Mouse (Mus musculus) erythroblast, embryonic 14.5 days (primary cell): ENCODE data around the gene Zbtb40. TPM values are rescaled to one million over a fixed set of nuclear protein-coding genes. Genes with fewer than 3 reads are reported as not detected.

Source experiments
- H3K27me3 ChIP-seq: 2 replicates; pipeline ENCODE4 v1.6.1; 2012; ENCODE audit warnings: inconsistent platforms; ENCODE audit not compliant: control insufficient read depth
- H3K36me3 ChIP-seq: 2 replicates; pipeline ENCODE4 v1.6.1; 2012; ENCODE audit warnings: mild to moderate bottlenecking, inconsistent platforms; ENCODE audit not compliant: control insufficient read depth
- H3K4me1 ChIP-seq: 2 replicates; pipeline ENCODE4 v1.6.1; 2012; ENCODE audit warnings: inconsistent platforms; ENCODE audit not compliant: control insufficient read depth
- H3K4me3 ChIP-seq: replicated peaks from 2 replicates; pipeline ENCODE3; 2012; ENCODE audit warnings: moderate library complexity, mild to moderate bottlenecking, inconsistent platforms
- H3K9me3 ChIP-seq: 2 replicates; pipeline ENCODE4 v1.6.1; 2012; ENCODE audit warnings: low read length, inconsistent platforms, mixed read lengths; ENCODE audit not compliant: control insufficient read depth
- GATA1 ChIP-seq: IDR thresholded peaks from 2 replicates; pipeline ENCODE4 v1.6.1; 2012; ENCODE audit warnings: low read length, inconsistent platforms, mixed read lengths
- TAL1 ChIP-seq: IDR thresholded peaks from 3 replicates; pipeline ENCODE4 v1.6.1; 2012; ENCODE audit warnings: low read length, inconsistent platforms, mixed read lengths
- polyA plus RNA-seq: library from polyadenylated mRNA; stranded (reverse); fragments of >175 nt; gene quantifications from 2 replicates; pipeline ENCODE4 v1.2.3, GENCODE M21; 2012

Gene Zbtb40
- polyA plus RNA-seq, 1 experiment = 0.17 TPM

DNA sequence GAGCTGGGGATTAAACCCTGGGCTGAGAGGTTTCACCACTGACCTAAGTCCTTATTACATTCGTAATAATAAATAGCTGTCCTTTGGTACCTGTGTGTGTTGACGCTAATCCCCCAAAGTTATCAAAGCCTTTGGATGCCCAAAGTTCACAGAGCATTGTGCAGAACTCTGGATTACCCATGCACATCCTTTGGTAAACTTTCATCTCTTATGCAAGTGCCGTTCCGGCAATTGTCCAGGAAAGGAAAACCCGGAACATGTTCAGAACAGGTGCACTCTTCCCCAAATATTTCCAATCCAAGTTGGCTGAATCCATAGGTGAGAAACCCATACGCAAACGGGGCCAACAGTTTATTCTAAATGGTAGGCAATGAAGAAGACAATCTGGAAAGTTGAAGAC, 9.2 kb downstream of the Zbtb40 start:
- Histone ChIP-seq H3K4me1 (0 out of 2 replicates have a peak, but pooled peaks cover 2% of the 10 kb centered on the region), H3K9me3 (no peaks in the 10 kb centered on the region), H3K4me3 (no peak overlapping the region), H3K27me3 (no peaks in the 10 kb centered on the region), H3K36me3 (no peaks in the 10 kb centered on the region)
- TF ChIP-seq GATA1 = no peak
- TF ChIP-seq TAL1 = no peak

DNA sequence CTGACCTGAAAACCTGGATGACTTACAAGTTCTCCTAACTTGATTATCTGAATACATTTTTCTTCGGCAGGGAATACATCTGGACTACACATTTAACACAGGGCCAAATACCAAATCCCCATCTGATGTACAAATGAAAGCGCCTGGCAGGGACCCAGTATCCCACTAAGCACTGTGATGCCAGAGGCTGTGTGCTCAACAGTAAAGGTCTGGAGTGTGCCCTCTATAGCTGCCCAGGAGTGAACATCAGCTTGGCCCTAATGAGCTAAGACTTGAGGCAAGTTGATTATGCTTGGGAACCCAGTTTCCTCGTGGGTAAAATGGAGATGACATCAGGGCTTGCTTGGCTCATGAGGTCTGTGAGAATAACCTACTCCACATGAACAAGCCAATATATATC, 10.1 kb downstream of the Zbtb40 start:
- TF ChIP-seq GATA1 = no peak
- no peak for TF ChIP-seq TAL1
- Histone ChIP-seq H3K4me3 (no peak overlapping the region), H3K9me3 (no peaks in the 10 kb centered on the region), H3K4me1 (0 out of 2 replicates have a peak, but pooled peaks cover 2% of the 10 kb centered on the region), H3K27me3 (no peaks in the 10 kb centered on the region), H3K36me3 (no peaks in the 10 kb centered on the region)

DNA sequence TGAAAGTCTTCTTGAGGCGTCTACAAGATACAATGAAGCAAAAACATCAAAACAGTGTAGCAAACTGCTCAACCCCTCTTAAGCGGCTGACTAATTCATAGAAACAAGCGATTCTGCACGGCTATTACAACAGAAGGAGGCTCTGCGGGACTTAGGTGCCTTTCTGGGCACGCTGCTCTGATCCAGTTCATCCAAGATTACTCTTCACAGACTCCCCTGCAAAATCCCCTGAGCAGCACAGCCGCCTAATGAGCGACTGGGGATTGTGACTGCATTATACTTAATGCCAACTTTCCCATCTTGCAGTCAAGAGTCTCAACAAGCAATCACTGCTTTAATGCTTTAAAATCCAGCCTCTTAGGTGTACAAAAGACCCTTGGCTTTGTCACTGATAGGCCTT, 10.5 kb downstream of the Zbtb40 start:
- TF ChIP-seq GATA1 (no peak), TAL1 (no peak)

DNA sequence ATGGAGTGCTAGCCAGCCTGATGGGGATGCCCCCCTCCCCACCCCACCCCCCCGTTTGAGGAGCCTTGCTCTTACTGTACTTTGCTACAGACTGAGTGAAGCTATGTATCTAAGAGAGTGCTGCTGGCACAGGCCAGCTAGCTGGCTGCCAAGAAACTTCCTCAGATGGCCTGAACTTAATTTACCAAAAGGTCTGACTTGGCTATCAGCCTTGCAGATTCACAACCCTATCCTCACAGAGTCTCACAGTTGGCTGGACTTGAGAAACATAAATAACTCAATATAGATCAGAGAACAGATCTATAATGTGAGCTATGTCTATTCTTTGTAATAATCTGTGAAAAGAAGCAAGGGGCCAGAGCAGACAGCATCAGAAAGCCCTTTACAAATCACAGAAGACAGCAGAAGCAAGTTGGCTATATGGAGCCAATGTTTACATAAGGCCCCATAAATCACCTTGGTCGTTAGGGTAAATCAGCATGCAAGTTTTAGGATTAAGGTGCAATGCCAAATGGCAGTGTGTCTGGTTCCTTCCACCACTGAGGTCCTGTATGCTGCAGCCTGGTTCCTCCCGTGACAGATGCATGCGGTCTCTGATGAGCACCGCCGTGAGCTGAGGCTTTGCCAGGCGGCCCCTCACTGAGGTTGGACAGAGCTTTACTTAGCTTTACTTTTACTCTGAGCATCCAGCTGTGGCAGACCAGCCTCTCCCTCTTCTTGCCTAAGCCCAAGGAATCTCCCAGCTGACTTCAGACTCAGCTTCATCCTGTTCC, 15.3 kb downstream of the Zbtb40 start:
- no peak overlapping the region for H3K4me3 ChIP-seq
- H3K4me1 ChIP-seq = no peaks in the 10 kb centered on the region
- no peaks in the 10 kb centered on the region for H3K9me3 ChIP-seq
- TF ChIP-seq GATA1 (no peak), TAL1 (no peak)
- no peaks in the 10 kb centered on the region for H3K27me3 ChIP-seq
- H3K36me3 ChIP-seq = no peaks in the 10 kb centered on the region

More for the DNA sequence above, 10.5 kb downstream of the Zbtb40 start:
- H3K36me3 ChIP-seq = no peaks in the 10 kb centered on the region
- H3K27me3 ChIP-seq = no peaks in the 10 kb centered on the region
- H3K4me1 ChIP-seq = 0 out of 2 replicates have a peak, but pooled peaks cover 2% of the 10 kb centered on the region
- H3K4me3 ChIP-seq = no peak overlapping the region
- no peaks in the 10 kb centered on the region for H3K9me3 ChIP-seq

DNA sequence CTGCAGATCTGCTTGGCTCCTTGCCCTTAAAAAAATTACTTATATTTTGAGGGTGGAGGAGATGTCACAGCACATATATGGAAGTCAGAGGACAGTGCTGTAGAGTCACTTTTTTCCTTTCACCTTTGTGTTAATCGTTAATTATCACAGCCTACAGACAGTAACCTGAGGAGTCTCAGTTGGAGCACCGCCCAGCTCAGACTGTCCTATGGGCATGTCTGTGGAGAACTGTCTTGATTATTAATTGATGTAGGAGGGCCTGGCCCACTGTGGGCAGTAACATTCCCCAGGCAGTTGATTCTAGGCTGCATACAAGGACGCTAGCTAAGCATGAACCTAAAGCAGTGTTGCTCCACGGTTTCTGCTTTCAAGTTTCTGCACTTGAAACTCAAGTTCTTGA, 16.1 kb downstream of the Zbtb40 start:
- Histone ChIP-seq H3K27me3 (no peaks in the 10 kb centered on the region), H3K9me3 (no peaks in the 10 kb centered on the region), H3K4me3 (no peak overlapping the region), H3K4me1 (peaks cover 1% of the 10 kb centered on the region; the same call in 1 of the 2 replicates), H3K36me3 (no peaks in the 10 kb centered on the region)
- TF ChIP-seq GATA1 (no peak), TAL1 (no peak)

DNA sequence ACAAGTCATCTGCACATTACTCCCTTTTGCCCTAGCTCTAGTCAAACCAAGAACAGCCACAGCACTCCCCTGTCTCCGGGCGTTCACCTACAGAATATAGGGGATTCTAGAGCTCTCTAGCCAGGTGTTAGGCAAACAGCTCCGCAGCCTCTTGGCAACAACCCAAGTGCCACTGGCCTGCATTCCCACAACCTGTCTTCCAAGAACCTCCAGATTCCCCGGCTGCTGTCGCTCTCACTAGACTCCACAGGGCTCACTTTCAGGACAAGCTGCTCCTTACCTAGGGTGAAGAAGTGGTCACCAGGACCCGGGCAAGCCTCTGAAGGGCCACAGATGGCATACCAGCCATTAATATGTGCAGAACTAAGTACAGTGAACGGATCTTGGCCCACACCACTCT, 17.3 kb downstream of the Zbtb40 start:
- no peak overlapping the region for H3K4me3 ChIP-seq
- peaks cover 11% of the 10 kb centered on the region for H3K4me1 ChIP-seq
- TF ChIP-seq GATA1 (no peak), TAL1 (no peak)
- H3K36me3 ChIP-seq = no peaks in the 10 kb centered on the region
- no peaks in the 10 kb centered on the region for H3K27me3 ChIP-seq
- H3K9me3 ChIP-seq = no peaks in the 10 kb centered on the region

DNA sequence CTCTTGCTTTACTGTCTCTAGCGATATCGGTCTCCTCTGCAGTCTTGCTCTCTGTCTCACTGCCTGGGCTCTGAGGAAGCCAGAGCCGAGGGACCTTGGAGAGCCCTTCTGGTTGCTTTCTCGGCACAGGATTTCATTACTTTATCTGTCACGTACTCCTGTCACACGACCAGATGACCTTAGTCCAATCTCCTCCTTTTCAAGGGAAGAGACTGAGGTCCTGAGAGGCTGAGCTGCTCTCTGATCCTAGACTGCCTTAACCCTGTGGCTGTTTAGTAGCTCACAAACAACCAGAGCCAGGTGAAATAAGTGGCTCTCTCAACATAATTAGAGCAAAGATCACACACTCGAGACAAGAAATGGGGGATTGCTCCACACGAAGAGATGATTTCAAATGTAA, 19.3 kb downstream of the Zbtb40 start:
- no peak for TF ChIP-seq GATA1
- no peak for TF ChIP-seq TAL1
- Histone ChIP-seq H3K9me3 (no peaks in the 10 kb centered on the region), H3K27me3 (no peaks in the 10 kb centered on the region), H3K36me3 (no peaks in the 10 kb centered on the region), H3K4me1 (peaks cover 28% of the 10 kb centered on the region), H3K4me3 (no peak overlapping the region)

DNA sequence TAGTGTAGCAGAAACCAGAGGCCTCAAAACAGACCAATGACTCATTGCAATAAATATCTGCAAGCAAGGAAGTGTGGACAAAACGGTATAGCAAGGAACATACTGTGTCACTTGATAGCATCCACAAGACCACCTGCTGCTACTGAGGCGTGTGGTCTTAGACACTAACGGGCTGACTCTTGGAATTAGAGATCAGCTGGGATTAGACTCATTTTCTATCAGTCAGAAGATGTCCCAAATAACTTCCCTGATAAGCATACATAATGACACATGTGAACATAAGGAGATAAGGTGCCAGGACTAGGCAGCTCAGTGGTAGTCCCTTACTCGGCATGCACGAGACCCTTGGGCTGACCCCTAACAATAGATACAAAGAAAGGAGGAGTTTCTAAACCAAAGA, 21.6 kb downstream of the Zbtb40 start:
- peaks cover 28% of the 10 kb centered on the region for H3K4me1 ChIP-seq
- no peaks in the 10 kb centered on the region for H3K36me3 ChIP-seq
- no peak for TF ChIP-seq TAL1
- TF ChIP-seq GATA1 = no peak
- H3K4me3 ChIP-seq = no peak overlapping the region
- H3K9me3 ChIP-seq = no peaks in the 10 kb centered on the region
- H3K27me3 ChIP-seq = no peaks in the 10 kb centered on the region

DNA sequence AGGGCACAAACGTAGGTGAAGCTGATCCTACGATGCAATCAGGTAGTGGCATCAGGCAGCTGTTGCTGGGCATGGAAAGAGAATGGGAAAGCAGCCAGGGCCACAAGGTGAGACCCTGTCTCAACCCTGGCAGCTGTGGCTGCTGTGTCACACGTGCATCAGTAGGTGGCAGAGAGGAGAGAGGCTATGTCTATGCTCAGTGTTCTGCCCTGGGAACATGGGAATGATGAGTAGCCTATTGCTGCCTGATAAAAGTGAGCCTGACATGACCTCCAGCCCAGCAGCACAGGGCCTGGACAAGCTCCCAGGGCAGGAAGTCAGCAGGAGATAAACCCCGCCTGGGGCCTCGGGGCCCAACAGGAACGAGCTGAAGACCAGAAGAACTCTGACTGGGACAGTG, 23.0 kb downstream of the Zbtb40 start:
- Histone ChIP-seq H3K9me3 (no peaks in the 10 kb centered on the region), H3K4me3 (no peak overlapping the region), H3K4me1 (peaks cover 28% of the 10 kb centered on the region), H3K27me3 (no peaks in the 10 kb centered on the region), H3K36me3 (no peaks in the 10 kb centered on the region)
- no peak for TF ChIP-seq GATA1

DNA sequence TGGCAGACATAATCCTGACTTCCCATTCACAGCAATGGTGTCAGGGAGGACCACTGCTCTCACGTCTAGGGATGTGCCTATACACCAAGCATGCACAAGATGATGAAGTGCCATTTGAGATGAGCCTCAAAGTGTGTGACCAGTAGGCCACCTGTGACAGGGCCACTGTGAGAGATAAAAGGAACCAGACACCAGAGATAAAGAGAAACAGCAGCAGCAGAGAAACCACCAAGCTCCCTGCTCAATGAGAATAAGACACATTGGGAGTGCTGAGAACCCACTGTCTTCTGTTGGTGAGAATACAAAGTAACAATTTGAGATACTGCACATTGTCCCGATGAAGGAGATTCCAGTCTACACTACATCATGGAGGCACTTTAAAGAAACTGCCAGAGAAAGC, 23.5 kb downstream of the Zbtb40 start:
- Histone ChIP-seq H3K27me3 (no peaks in the 10 kb centered on the region), H3K4me1 (peaks cover 28% of the 10 kb centered on the region), H3K36me3 (no peaks in the 10 kb centered on the region), H3K4me3 (no peak overlapping the region), H3K9me3 (no peaks in the 10 kb centered on the region)
- TF ChIP-seq TAL1 (no peak), GATA1 (no peak)
